Mouse (Mus musculus): Measurements from ENCODE around the gene Plce1. TPM values are rescaled to one million over a fixed set of nuclear protein-coding genes. Genes with fewer than 3 reads are reported as not detected.

The Plce1 gene
- polyA plus RNA-seq, 1 experiment from 2014 or later = 3.4 TPM

DNA sequence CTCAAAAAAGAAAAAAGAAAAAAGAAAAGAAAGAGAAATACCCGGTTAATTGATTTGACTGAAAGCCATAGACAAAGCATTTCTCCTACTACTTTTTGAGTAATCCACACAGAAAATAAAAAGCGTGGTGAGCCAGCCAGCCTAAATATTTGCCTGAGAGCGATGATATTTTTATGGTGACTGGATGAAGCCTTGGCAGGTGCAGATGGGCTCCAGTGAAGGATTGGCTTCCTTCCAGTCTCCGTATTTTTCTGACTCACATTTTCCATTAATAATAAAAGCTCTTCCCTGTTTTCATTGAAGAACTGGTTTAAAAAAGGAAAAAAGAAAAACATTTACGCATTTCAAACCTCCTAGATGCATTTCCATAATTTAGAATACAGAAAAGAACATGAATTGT is 243.1 kb downstream of the Plce1 start:
- Histone ChIP-seq H3K4me2 (ENCODE audit: low read depth, low read length) (no peak overlapping the region), H3K27ac (replicated peaks; ENCODE audit: low read depth, low read length) (no peak overlapping the region), H3K4me1 (ENCODE audit: control insufficient read depth, insufficient read depth, low read length) (no peaks in the 10 kb centered on the region), H3K9me3 (replicated peaks; ENCODE audit: control insufficient read depth, low read length) (no peaks in the 10 kb centered on the region), H3K36me3 (replicated peaks; ENCODE audit: control insufficient read depth, insufficient read depth, low read depth, low read length) (no peaks in the 10 kb centered on the region), H3K27me3 (ENCODE audit: control insufficient read depth, insufficient read depth, low read length) (no peaks in the 10 kb centered on the region), H3K9ac (replicated peaks; ENCODE audit: low read length) (no peak overlapping the region), H3K4me3 (ENCODE audit: low read depth, low read length) (no peak overlapping the region)
- WGBS = 83% methylated on average over 5 of the region's 5 CpGs
- ATAC-seq (replicated peaks; ENCODE audit: insufficient number of reproducible peaks, low FRiP score, low TSS enrichment, low read depth) (no peak), DNase-seq (ENCODE audit: low spot score) (no peak)

DNA sequence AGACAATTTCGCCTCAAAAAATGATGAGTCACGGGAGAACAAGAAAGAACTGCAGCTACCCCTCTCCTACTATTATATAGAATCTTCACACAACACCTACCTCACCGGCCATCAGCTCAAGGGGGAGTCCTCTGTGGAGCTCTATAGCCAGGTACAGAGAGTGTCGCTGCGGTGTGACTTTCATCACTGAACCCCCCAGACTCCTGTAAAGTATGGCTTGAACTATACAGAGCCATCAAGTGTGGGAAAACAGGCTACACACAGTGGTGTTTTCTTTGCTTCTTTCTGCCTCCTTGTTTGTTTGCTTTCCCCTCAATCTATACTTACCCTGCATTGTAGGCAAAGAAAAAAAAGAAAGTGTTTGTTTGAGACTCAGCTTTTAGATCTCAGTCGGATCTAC is 247.9 kb downstream of the Plce1 start:
- H3K36me3 ChIP-seq (replicated peaks; ENCODE audit: control insufficient read depth, insufficient read depth, low read depth, low read length) = no peaks in the 10 kb centered on the region
- H3K9ac ChIP-seq (replicated peaks; ENCODE audit: low read length) = no peak overlapping the region
- H3K27ac ChIP-seq (replicated peaks; ENCODE audit: low read depth, low read length) = no peak overlapping the region
- no peak overlapping the region for H3K4me3 ChIP-seq (ENCODE audit: low read depth, low read length)
- H3K9me3 ChIP-seq (replicated peaks; ENCODE audit: control insufficient read depth, low read length) = no peaks in the 10 kb centered on the region
- DNase-seq (ENCODE audit: low spot score) = no peak
- no peak for ATAC-seq (replicated peaks; ENCODE audit: insufficient number of reproducible peaks, low FRiP score, low TSS enrichment, low read depth)
- H3K4me1 ChIP-seq (ENCODE audit: control insufficient read depth, insufficient read depth, low read length) = no peaks in the 10 kb centered on the region
- 61% methylated on average over 6 of the region's 6 CpGs for WGBS
- H3K27me3 ChIP-seq (ENCODE audit: control insufficient read depth, insufficient read depth, low read length) = no peaks in the 10 kb centered on the region
- H3K4me2 ChIP-seq (ENCODE audit: low read depth, low read length) = no peak overlapping the region

DNA sequence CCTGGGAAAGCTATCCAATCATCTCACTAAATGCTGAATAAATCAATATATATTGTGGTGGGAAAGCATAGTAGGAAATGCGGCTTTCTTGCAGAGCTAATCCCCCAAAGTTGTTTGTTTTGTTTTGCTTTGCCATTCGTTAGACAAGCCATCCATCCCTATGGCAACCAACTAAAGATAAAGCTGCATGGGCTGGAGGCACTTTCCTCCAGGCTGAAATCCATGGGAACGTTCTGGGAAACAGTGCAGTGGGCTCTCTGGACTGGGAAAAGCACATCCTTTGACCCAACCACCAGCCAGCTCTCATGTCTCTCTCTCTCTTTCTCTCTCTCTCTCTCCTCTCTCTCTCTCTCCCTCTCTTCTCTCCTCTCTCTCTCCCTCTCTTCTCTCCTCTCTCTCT is 248.4 kb downstream of the Plce1 start:
- 31% methylated on average over 3 of the region's 3 CpGs for WGBS
- no peak for ATAC-seq (replicated peaks; ENCODE audit: insufficient number of reproducible peaks, low FRiP score, low TSS enrichment, low read depth)
- no peaks in the 10 kb centered on the region for H3K4me1 ChIP-seq (ENCODE audit: control insufficient read depth, insufficient read depth, low read length)
- H3K27ac ChIP-seq (replicated peaks; ENCODE audit: low read depth, low read length) = no peak overlapping the region
- H3K9ac ChIP-seq (replicated peaks; ENCODE audit: low read length) = no peak overlapping the region
- H3K36me3 ChIP-seq (replicated peaks; ENCODE audit: control insufficient read depth, insufficient read depth, low read depth, low read length) = no peaks in the 10 kb centered on the region
- H3K4me2 ChIP-seq (ENCODE audit: low read depth, low read length) = no peak overlapping the region
- no peak overlapping the region for H3K4me3 ChIP-seq (ENCODE audit: low read depth, low read length)
- no peaks in the 10 kb centered on the region for H3K27me3 ChIP-seq (ENCODE audit: control insufficient read depth, insufficient read depth, low read length)
- no peaks in the 10 kb centered on the region for H3K9me3 ChIP-seq (replicated peaks; ENCODE audit: control insufficient read depth, low read length)
- no peak for DNase-seq (ENCODE audit: low spot score)

DNA sequence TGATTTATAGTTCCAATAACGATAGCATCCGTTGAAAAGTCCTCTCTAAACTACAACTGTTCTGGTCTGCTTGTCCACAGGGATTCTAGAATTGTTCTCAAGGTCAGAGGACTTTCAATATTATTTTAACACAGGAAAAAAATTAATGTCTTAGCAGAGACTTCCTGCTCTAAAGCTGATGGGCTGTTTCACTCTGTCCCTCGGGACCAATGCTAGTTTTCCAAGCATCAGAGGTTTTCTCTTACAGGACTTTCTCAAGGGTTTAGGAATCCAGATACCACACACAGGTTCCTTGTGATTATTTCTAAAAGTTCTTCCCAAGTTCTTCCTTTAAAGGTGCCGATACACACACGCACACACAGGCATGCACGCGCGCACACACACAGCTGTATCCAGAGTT is 263.6 kb downstream of the Plce1 start:
- H3K4me2 ChIP-seq (ENCODE audit: low read depth, low read length) = no peak overlapping the region
- DNase-seq (ENCODE audit: low spot score) = peak; percentile 48
- H3K27ac ChIP-seq (replicated peaks; ENCODE audit: low read depth, low read length) = no peak overlapping the region
- H3K9ac ChIP-seq (replicated peaks; ENCODE audit: low read length) = no peak overlapping the region
- 51% methylated on average over 8 of the region's 8 CpGs for WGBS
- ATAC-seq (replicated peaks; ENCODE audit: insufficient number of reproducible peaks, low FRiP score, low TSS enrichment, low read depth) = no peak
- no peaks in the 10 kb centered on the region for H3K27me3 ChIP-seq (ENCODE audit: control insufficient read depth, insufficient read depth, low read length)
- no peak overlapping the region for H3K4me3 ChIP-seq (ENCODE audit: low read depth, low read length)
- H3K9me3 ChIP-seq (replicated peaks; ENCODE audit: control insufficient read depth, low read length) = no peaks in the 10 kb centered on the region
- no peaks in the 10 kb centered on the region for H3K4me1 ChIP-seq (ENCODE audit: control insufficient read depth, insufficient read depth, low read length)
- no peaks in the 10 kb centered on the region for H3K36me3 ChIP-seq (replicated peaks; ENCODE audit: control insufficient read depth, insufficient read depth, low read depth, low read length)

DNA sequence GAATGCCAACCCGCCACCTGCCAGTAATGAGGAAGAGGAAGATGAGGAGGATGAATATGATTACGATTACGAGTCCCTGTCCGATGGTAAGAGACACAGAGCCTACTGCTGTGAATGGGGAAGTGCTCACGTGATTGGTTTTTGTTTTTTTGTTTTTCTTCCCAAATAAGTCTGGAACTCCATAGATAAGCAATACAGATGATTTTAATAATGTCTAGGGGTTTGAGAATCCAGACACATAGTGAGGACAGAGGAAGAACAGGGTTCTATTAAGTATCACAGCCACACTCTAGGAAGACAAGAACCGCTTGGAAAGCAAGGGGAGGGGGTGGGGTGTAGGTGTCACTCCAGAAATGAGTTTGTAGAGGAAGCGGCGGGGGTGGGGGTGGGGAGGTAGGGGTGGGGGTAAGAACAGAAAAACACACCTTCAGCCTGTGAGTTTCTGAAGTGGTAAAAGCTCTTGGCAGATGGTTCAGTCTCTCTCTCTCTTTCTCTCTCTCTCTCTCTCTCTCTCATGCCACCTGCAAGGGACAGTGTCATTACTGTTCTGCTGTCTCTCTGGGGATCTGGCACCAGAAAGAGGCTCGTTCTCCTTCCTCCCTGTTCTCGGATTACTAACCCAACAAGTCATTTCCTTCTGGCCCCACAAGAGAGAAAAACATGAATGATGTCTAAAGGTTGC is 265.0 kb downstream of the Plce1 start:
- no peak for ATAC-seq (replicated peaks; ENCODE audit: insufficient number of reproducible peaks, low FRiP score, low TSS enrichment, low read depth)
- H3K27ac ChIP-seq (replicated peaks; ENCODE audit: low read depth, low read length) = no peak overlapping the region
- WGBS = 53% methylated on average over 10 of the region's 10 CpGs

DNA sequence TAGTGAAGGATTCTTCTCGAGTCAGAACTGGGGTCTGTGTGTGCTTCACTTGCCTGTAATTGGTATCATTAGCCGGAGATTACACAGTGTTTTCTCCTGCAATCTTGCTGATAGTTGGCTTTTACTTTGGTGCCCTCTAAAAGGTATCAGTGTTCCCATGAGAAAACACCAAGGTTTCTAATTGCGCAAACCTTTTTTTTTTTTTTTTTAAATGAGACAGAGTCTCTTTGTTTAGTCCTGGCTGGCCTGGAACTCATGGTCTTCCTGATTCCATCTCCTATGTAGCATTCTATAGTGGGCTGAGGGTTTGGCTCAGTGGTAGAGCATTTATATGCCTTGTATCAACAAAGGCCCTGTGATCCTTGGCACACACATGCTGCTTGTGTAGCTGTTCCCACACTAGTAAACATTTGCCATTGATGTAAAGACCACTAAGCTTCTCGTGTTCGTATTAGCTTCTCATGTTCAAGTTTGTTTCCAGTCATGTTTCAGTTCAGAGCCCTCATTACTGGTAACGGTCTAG is 265.6 kb downstream of the Plce1 start:
- ATAC-seq (replicated peaks; ENCODE audit: insufficient number of reproducible peaks, low FRiP score, low TSS enrichment, low read depth) (no peak), DNase-seq (ENCODE audit: low spot score) (no peak)
- WGBS = 48% methylated on average over 6 of the region's 6 CpGs
- Histone ChIP-seq H3K9ac (replicated peaks; ENCODE audit: low read length) (no peak overlapping the region), H3K4me2 (ENCODE audit: low read depth, low read length) (no peak overlapping the region), H3K4me1 (ENCODE audit: control insufficient read depth, insufficient read depth, low read length) (no peaks in the 10 kb centered on the region), H3K27me3 (ENCODE audit: control insufficient read depth, insufficient read depth, low read length) (no peaks in the 10 kb centered on the region), H3K27ac (replicated peaks; ENCODE audit: low read depth, low read length) (no peak overlapping the region), H3K9me3 (replicated peaks; ENCODE audit: control insufficient read depth, low read length) (no peaks in the 10 kb centered on the region), H3K36me3 (replicated peaks; ENCODE audit: control insufficient read depth, insufficient read depth, low read depth, low read length) (no peaks in the 10 kb centered on the region), H3K4me3 (ENCODE audit: low read depth, low read length) (no peak overlapping the region)

More for the DNA sequence above, 265.0 kb downstream of the Plce1 start:
- Histone ChIP-seq H3K36me3 (replicated peaks; ENCODE audit: control insufficient read depth, insufficient read depth, low read depth, low read length) (no peaks in the 10 kb centered on the region), H3K27me3 (ENCODE audit: control insufficient read depth, insufficient read depth, low read length) (no peaks in the 10 kb centered on the region), H3K4me3 (ENCODE audit: low read depth, low read length) (no peak overlapping the region), H3K4me1 (ENCODE audit: control insufficient read depth, insufficient read depth, low read length) (no peaks in the 10 kb centered on the region), H3K4me2 (ENCODE audit: low read depth, low read length) (no peak overlapping the region), H3K9ac (replicated peaks; ENCODE audit: low read length) (no peak overlapping the region), H3K9me3 (replicated peaks; ENCODE audit: control insufficient read depth, low read length) (no peaks in the 10 kb centered on the region)
- DNase-seq (ENCODE audit: low spot score) = no peak

DNA sequence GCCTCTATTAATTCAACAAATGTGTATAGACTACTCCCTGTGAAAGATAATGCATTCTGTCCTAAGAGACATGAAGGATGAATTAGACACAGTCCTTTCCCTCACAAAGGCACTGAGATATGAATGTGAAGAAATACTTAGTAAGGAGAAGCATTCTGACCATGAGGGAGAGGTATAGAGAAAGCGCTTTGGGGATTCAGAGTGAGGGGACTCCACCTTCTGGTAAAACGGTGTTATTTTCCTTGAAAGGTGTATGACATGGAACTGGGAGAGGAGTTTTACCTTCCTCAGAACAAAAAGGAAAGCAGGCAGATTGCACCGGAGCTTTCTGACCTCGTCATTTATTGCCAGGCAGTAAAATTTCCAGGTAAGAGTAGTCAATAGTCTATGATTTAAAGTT is 269.3 kb downstream of the Plce1 start:
- ATAC-seq (replicated peaks; ENCODE audit: insufficient number of reproducible peaks, low FRiP score, low TSS enrichment, low read depth) (no peak), DNase-seq (ENCODE audit: low spot score) (no peak)
- no peak overlapping the region for H3K9ac ChIP-seq (replicated peaks; ENCODE audit: low read length)
- H3K4me2 ChIP-seq (ENCODE audit: low read depth, low read length) = no peak overlapping the region
- H3K27ac ChIP-seq (replicated peaks; ENCODE audit: low read depth, low read length) = no peak overlapping the region
- no peaks in the 10 kb centered on the region for H3K36me3 ChIP-seq (replicated peaks; ENCODE audit: control insufficient read depth, insufficient read depth, low read depth, low read length)
- no peaks in the 10 kb centered on the region for H3K27me3 ChIP-seq (ENCODE audit: control insufficient read depth, insufficient read depth, low read length)
- H3K4me1 ChIP-seq (ENCODE audit: control insufficient read depth, insufficient read depth, low read length) = no peaks in the 10 kb centered on the region
- H3K9me3 ChIP-seq (replicated peaks; ENCODE audit: control insufficient read depth, low read length) = no peaks in the 10 kb centered on the region
- 59% methylated on average over 4 of the region's 4 CpGs for WGBS
- no peak overlapping the region for H3K4me3 ChIP-seq (ENCODE audit: low read depth, low read length)

DNA sequence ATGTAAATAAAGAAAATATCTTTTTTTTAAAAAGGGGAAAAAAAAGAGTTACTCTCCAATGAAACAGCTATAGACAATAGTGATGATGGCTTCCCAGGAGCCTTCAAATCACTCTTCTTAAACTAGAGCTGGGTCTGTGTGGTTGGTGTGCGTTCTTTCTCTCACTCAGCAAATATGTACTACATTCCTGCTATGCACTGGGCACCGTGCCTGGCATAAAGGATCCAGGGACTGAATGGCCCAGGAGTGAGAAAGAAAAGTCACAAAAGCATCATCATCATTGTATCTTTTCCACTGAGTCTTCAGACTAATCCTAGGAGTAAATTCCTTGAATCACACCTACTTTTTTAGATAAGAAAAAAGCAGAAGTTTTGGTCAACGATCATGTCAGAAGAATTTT is 276.3 kb downstream of the Plce1 start:
- no peak for ATAC-seq (replicated peaks; ENCODE audit: insufficient number of reproducible peaks, low FRiP score, low TSS enrichment, low read depth)
- 90% methylated on average over 3 of the region's 3 CpGs for WGBS
- H3K4me3 ChIP-seq (ENCODE audit: low read depth, low read length) = no peak overlapping the region

More for the DNA sequence above, 276.3 kb downstream of the Plce1 start:
- Histone ChIP-seq H3K4me1 (ENCODE audit: control insufficient read depth, insufficient read depth, low read length) (no peaks in the 10 kb centered on the region), H3K4me2 (ENCODE audit: low read depth, low read length) (no peak overlapping the region), H3K36me3 (replicated peaks; ENCODE audit: control insufficient read depth, insufficient read depth, low read depth, low read length) (no peaks in the 10 kb centered on the region), H3K27me3 (ENCODE audit: control insufficient read depth, insufficient read depth, low read length) (no peaks in the 10 kb centered on the region), H3K9me3 (replicated peaks; ENCODE audit: control insufficient read depth, low read length) (no peaks in the 10 kb centered on the region), H3K27ac (replicated peaks; ENCODE audit: low read depth, low read length) (no peak overlapping the region), H3K9ac (replicated peaks; ENCODE audit: low read length) (no peak overlapping the region)
- no peak for DNase-seq (ENCODE audit: low spot score)

Data from embryonic facial prominence, embryonic 11.5 days (tissue).